Mouse (Mus musculus) heart, adult 11 months (tissue): ENCODE results near the gene Aldh3a2.
"Not testable (repeated sequence)": the region's sequence is repeated elsewhere in the genome, so short reads cannot be mapped to it uniquely, and the experiment has no call there.

Source experiments
- DNase-seq: peaks from one replicate; pipeline ENCODE4 v3.0.0; 2022

The Aldh3a2 gene

DNA sequence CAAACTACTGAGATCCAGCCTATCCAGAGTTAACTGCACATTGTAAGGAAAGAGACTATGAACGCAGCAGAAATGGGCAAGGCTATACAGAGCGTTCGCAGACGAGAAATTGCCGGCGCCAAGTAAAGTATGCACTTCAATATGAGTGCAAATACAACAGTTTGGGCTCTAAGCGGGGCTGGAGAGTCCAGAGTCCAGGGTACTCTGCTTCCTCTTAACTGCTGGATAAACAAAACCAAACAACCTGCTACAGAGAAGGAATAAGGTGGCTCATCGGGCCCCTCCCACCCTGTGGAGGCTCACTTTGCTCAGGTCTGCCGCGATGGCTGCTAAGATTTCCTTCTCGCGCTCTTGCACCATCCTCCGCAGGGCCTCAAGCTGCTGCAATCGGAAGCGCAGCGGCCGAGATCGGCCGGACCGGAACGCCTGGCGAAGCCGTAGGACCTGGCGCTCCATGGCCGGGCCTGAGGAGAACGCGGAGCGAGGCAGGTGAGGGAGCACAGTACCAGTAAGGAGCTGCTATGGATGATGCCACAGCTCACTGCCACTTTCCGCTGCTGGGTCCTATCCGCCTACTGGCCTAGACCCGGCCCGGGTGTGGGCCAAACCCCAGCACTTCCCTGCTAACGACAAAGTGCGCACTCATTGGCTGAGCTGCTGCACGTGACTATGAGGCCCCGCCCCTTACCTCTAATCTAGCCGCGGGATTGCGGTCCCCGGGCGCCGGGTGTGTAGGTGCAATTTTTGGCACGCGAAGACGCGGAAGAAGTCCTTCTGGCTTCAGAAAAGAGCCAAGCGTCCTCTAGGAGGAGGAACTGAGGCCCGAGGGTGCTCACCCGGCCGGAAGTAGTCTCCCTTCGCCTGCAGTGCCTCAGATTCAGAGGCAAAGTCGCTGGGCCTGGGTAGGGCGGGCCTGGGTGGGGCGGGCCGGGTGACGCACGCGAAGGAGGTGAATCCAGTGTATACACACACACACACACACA lies at the start of gene Aldh3a2:
TSS of gene Aldh3a2 (minus strand) at position 914 of the 983 bp plus-strand sequence.
- peak; percentile 100 for DNase-seq

- no peak for DNase-seq
Measured at GRCm38 (mm10) chr11:61316864-61317263, 49.6 kb upstream of the Aldh3a2 start.

- no peak for DNase-seq
Measured at GRCm38 (mm10) chr11:61310321-61310720, 43.1 kb upstream of the Aldh3a2 start.

GRCm38 (mm10) chr11:61309831-61310230 lies 42.6 kb upstream of the Aldh3a2 start:
- no peak for DNase-seq

DNA sequence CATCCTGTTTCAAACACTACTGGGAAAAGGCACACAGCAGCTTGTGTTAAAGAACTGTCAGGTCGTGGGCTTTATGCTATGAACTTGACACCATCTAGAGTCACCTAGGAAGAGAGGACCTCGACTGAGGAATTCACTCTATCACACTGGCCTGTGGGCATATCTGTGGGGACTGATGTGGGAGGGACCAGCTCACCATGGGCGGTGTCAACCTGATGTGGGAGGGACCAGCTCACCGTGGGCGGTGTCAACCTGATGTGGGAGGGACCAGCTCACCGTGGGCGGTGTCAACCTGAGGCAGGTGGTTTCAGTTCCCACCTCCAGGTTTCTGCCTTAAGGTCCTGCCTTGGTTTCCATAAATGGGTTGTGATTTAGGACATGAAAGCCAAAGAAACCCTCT lies 40.5 kb upstream of the Aldh3a2 start:
- DNase-seq: no peak

- peak; percentile 81 for DNase-seq
Measured at GRCm38 (mm10) chr11:61305377-61305776, 38.1 kb upstream of the Aldh3a2 start.

DNA sequence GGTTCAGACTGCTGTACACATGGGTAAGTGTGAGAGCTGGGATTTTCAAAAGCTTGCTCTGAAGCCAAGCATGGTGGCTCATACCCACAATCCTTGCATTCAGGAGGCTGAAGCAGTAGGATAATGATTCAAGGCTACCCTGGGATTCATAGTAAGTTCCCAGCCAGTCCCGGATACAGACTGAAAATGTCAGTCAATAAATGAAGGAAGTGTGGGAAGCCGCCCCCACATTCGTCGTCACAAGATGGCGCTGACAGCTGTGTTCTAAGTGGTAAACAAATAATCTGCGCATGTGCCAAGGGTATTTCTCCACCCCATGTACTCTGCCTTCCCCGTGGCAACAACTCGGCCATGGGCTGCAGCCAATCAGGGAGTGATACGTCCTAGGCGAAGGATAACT lies 37.3 kb upstream of the Aldh3a2 start:
- DNase-seq: not testable (repeated sequence)

- peak; percentile 95 for DNase-seq
Measured at GRCm38 (mm10) chr11:61300716-61301392, 33.6 kb upstream of the Aldh3a2 start.

- peak; percentile 85 for DNase-seq
Measured at GRCm38 (mm10) chr11:61300205-61300604, 32.9 kb upstream of the Aldh3a2 start.

DNA sequence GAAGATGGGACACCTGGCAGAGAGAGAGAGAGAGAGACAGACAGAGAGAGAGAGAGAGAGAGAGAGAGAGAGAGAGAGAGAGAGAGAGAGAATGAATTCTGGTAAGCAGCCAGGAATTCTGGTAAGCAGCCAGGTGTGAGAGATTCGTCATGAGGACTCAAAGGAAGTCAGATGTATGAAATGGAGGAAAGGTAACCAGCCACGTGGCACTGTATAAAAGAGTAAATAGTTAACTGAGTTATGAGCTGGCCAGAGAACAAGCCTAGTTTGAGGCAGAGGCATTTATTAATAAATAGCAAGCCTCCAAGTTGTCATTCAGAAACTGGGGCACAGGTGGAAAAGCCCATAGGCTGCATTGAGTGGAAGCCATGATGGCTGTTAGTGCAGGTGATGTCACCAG lies 30.6 kb upstream of the Aldh3a2 start:
- peak; percentile 59 for DNase-seq

GRCm38 (mm10) chr11:61297326-61297725 lies 30.1 kb upstream of the Aldh3a2 start:
- no peak for DNase-seq

DNA sequence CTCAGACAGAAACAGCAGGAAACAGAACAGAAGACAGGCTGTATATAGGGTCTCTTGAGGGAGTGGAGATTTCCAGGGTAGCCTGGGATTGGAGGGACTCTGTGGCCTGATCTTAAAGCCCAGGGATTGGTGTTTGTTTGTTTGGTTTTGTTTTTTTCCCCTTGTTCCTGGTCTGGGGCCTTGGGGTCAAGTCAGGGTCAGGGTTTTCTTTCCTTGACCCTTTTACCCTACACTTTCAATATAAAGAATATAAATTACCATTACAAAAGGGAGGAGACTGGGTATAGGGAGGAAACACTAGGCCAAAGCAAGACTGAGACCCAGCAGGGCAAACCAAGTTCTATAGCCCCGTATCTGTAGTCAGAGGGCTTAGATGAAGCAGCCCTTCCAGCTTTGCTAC lies 29.3 kb upstream of the Aldh3a2 start:
- no peak for DNase-seq

- peak; percentile 60 for DNase-seq
Measured at GRCm38 (mm10) chr11:61295556-61295955, 28.3 kb upstream of the Aldh3a2 start.

DNA sequence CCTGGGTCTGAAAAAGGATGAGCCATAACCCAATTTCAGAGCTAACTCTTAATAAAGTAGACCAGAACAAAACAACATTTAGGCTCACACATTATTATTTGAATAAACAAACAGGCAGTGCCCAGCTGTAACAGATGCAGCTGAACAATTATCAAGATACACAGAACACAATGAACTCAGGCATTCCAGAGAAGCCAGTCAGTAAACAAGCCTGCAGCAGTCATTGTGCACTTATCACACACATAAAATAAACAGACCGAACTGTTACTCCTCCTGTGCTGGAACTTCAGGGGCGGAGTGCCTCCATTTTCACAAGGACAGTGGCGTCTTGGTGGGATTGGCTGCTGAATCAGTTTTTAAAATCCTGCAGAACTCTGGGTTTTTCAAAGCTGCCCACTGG lies 27.2 kb upstream of the Aldh3a2 start:
- peak; percentile 66 for DNase-seq

DNA sequence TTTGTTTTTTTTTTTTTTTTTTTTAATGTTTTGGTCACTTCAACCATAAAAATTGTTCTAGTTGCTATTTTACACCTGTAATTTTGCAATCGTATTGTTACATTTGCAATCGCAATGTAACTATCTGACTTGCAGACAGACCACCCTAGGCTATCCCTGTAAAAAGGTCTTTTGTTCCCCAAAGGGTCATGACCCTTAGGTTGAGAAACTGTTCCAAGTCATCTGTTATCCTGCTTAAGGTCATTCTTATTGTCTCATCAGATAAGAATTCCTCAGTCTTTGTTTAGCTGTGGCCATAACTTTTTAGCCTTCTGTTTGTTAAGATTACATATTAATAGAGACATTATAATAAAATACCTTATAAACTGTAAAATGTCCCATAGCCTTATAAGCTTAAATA lies 26.0 kb upstream of the Aldh3a2 start:
- no peak for DNase-seq

- peak; percentile 92 for DNase-seq
Measured at GRCm38 (mm10) chr11:61284323-61284722, 17.1 kb upstream of the Aldh3a2 start.

- peak; percentile 85 for DNase-seq
Measured at GRCm38 (mm10) chr11:61283414-61284049, 16.3 kb upstream of the Aldh3a2 start.

DNA sequence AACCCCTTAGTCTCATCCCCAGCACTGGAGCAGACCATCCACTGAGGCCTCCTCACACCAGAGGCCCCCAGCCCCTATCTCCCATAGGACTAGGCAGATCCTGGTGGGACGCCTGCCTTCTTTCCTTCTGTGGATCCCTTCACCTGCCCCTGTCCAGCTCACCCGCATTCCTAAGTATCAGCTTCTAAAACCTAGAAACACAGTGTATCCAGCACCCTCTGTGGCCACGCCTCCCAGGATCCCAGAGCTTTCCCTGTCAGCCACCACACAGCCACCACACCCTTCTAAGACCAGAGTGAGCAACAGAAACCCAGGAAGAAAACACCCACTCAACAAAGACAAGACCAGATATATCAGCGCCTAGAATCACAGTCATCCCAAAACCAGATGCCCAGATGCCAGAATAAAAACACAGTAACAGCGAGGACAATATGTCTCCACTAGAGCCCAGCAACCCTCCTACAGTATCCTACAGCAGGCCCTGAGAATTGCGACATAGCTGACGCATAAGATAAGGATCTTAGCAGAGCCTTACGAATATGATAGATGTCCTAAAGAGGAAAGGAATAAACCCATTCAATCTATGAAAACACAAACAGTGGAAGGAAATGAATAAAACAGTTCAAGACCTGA lies 11.3 kb upstream of the Aldh3a2 start:
- DNase-seq: peak; percentile 79

- no peak for DNase-seq
Measured at GRCm38 (mm10) chr11:61277937-61278336, 10.7 kb upstream of the Aldh3a2 start.

GRCm38 (mm10) chr11:61276482-61276881 lies 9.2 kb upstream of the Aldh3a2 start:
- DNase-seq: no peak

GRCm38 (mm10) chr11:61275106-61275505 lies 7.8 kb upstream of the Aldh3a2 start:
- DNase-seq: no peak

DNA sequence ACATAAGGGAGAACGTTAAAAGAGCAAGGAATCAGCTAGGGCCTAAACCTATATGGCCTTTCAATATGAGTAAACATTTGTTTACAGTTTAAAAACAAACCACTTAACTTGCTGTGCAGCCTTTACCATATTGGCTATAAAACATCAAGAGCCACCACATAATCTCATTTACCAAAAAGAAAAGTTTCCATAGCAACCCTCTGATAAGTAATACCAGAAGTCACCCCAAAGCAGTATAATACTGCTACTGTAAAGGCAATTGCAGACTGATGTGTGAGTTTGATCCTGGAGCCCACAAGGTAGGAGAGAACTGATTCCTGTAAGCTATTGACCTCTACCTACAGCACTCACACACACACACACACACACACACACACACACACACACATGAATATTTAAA lies 7.2 kb upstream of the Aldh3a2 start:
- DNase-seq: no peak

- no peak for DNase-seq
Measured at GRCm38 (mm10) chr11:61273928-61274327, 6.7 kb upstream of the Aldh3a2 start.
